Mouse (Mus musculus) myocyte (in vitro differentiated cells): ENCODE measurements around the gene Unc5c.

ENCODE experiments used
- CEBPB ChIP-seq: IDR thresholded peaks from 2 replicates; pipeline ENCODE4 v1.6.1; 2011; ENCODE audit warnings: mild to moderate bottlenecking, moderate library complexity; ENCODE audit not compliant: poor library complexity, insufficient read depth, severe bottlenecking
- E2F4 ChIP-seq: IDR thresholded peaks from one replicate; pipeline ENCODE4 v1.6.1; 2011; ENCODE audit warnings: mild to moderate bottlenecking, control low read depth, moderate library complexity; ENCODE audit not compliant: insufficient read depth
- MAX ChIP-seq: IDR thresholded peaks from one replicate; pipeline ENCODE4 v1.6.1; 2011; ENCODE audit warnings: low read depth, mild to moderate bottlenecking, control low read depth
- MYOD1 ChIP-seq, 3 experiments: IDR thresholded peaks; one replicate each; pipeline ENCODE4 v1.6.1; 2011; ENCODE audit warnings: control low read depth in 2 of 3, low read depth in 2 of 3, mild to moderate bottlenecking in 2 of 3, moderate library complexity in 1 of 3; ENCODE audit not compliant: insufficient read length in 2 of 3, control insufficient read depth in 1 of 3
- MYOG ChIP-seq, 3 experiments: IDR thresholded peaks; one replicate each; pipeline ENCODE4 v1.6.1; 2011; ENCODE audit warnings: control low read depth in 2 of 3, low read depth in 2 of 3, mild to moderate bottlenecking in 2 of 3; ENCODE audit not compliant: insufficient read length in 2 of 3, control insufficient read depth in 1 of 3, insufficient read depth in 1 of 3
- POLR2A ChIP-seq: IDR thresholded peaks from one replicate; pipeline ENCODE4 v1.6.1; 2011; ENCODE audit warnings: low read depth, mild to moderate bottlenecking, control low read depth, moderate library complexity; ENCODE audit not compliant: insufficient read length
- POLR2AphosphoS2 ChIP-seq: IDR thresholded peaks from one replicate; pipeline ENCODE4 v1.6.1; 2011; ENCODE audit warnings: low read depth, control low read depth; ENCODE audit not compliant: insufficient read length
- REST ChIP-seq: IDR thresholded peaks from one replicate; pipeline ENCODE4 v1.6.1; 2011; ENCODE audit warnings: mild to moderate bottlenecking, control low read depth, moderate library complexity; ENCODE audit not compliant: insufficient read depth, insufficient read length
- TCF12 ChIP-seq: IDR thresholded peaks from one replicate; pipeline ENCODE4 v1.6.1; 2011; ENCODE audit warnings: mild to moderate bottlenecking, control low read depth; ENCODE audit not compliant: poor library complexity, insufficient read depth, severe bottlenecking
- TCF3 ChIP-seq: IDR thresholded peaks from one replicate; pipeline ENCODE4 v1.6.1; 2011; ENCODE audit warnings: low read depth, control low read depth; ENCODE audit not compliant: insufficient read length
- USF1 ChIP-seq: IDR thresholded peaks from one replicate; pipeline ENCODE4 v1.6.1; 2011; ENCODE audit warnings: low read depth, mild to moderate bottlenecking, control low read depth, moderate library complexity

DNA sequence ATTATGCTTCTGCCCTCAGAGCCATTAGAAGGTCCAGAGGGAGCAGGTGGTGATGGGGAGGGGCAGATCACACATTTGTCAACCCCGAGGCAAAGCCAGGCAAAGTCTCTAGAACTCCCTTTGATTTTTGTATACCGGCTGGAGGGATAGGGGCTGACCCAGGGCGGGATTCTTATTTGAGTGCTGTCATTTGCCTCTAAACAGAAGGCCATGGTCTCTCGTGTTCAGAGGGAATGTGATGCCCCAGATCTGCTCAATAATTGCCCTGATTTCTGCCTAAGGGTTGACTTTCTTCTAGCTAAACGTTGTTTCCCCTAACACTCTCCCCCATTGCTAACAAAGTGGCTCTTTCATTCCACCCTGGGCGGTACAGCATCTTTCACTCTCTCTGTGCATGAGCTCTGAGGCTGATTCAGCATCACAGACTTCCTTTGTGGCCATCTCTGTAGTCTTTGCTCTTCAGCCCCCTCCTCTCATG, 136.1 kb downstream of the Unc5c start:
- no peak for TF ChIP-seq MAX
- no peak for TF ChIP-seq POLR2AphosphoS2
- TF ChIP-seq POLR2A = no peak
- TF ChIP-seq USF1 = no peak
- TF ChIP-seq CEBPB = no peak
- TF ChIP-seq E2F4 = no peak
- TF ChIP-seq REST = no peak
- TF ChIP-seq MYOG (IDR thresholded peaks at IDR 0.05; ENCODE audit: control insufficient read depth in 1 of 3, insufficient read depth in 1 of 3, insufficient read length in 2 of 3, low read depth in 2 of 3) = no peak
- no peak for TF ChIP-seq TCF12
- TF ChIP-seq MYOD1 (IDR thresholded peaks at IDR 0.05; ENCODE audit: control insufficient read depth in 1 of 3, insufficient read length in 2 of 3, low read depth in 2 of 3) = no peak
- no peak for TF ChIP-seq TCF3
